Mouse (Mus musculus) lung, postnatal 25 days (tissue): Measurements from ENCODE around the gene Necab2.

Experiments used
- DNase-seq: peaks from one replicate; pipeline ENCODE4 v3.0.0; 2022; ENCODE audit warnings: low spot score

Necab2 gene

GRCm38 (mm10) chr8:119428350-119428740 is 18.2 kb upstream of the Necab2 start:
- DNase-seq = peak; percentile 41

- no peak for DNase-seq
Measured at GRCm38 (mm10) chr8:119428766-119429327, 17.7 kb upstream of the Necab2 start.

- no peak for DNase-seq
Measured at GRCm38 (mm10) chr8:119429552-119429951, 17.0 kb upstream of the Necab2 start.

- DNase-seq = no peak
Measured at GRCm38 (mm10) chr8:119430250-119430649, 16.3 kb upstream of the Necab2 start.

DNA sequence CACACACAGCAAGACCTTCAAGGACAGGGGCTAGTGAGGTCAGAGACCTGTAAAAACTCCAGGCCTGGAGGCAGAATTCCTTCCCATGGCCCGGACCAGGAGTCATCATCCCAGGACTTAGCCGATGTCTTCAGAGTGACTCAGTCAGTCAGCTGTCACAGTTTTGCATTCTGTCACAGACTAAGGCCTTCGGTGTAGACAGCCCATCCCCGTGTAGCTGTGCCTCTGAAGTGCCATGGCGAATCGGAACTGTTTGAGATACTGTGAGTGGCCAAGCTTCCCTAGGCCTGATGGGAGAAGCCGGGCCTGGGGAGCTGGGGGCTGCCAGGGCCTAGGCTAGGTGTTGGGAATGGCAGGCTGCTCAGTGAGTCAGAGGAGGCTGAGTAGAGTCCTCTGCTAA is 15.8 kb upstream of the Necab2 start:
- DNase-seq = no peak

GRCm38 (mm10) chr8:119432372-119432771 is 14.1 kb upstream of the Necab2 start:
- DNase-seq = no peak

- no peak for DNase-seq
Measured at GRCm38 (mm10) chr8:119433582-119434174, 12.8 kb upstream of the Necab2 start, which contains the start of gene Osgin1. Gene Osgin1 (plus strand): TSS chr8:119434124.

- no peak for DNase-seq
Measured at GRCm38 (mm10) chr8:119434569-119434968, 11.9 kb upstream of the Necab2 start.

DNA sequence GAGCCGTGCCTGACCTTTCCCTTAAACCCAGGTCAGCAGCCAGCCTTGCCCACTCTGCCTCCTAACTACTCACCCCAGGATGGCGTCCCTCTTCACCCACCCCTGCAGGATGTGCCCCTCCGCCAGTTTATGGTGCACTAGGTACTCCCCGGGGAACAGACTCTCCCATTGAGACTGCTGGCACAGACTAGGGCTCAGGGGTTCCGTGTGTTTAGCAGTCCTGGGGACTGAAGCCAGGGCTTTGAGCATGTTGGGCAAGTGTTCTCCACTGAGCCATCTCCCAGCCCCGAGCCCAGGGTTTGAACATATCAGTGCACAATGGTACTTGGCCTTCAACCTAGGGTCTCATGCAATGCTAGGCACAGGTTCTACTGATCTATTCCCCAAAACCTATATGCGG is 11.0 kb upstream of the Necab2 start:
- no peak for DNase-seq

DNA sequence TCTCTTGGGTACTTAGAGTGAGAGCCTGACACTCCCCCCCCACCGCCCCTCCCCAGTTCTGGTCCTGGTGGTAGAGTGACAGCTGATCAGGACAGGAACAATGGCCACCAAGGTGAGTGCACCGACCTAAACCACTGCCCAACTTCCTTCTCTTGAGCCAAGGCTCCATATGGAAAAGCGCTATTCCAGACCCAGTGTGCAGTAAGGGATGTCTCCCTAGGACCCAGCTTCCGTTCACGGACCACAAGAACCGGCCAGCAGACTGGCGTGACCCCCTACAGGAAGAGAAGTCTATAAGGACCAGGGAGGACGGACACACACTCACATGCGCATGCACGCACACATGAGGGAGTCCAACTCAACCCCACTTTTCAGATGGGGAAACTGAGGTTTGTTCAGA is 10.2 kb upstream of the Necab2 start:
- DNase-seq = no peak

- DNase-seq = peak; percentile 92
Measured at GRCm38 (mm10) chr8:119436933-119437332, 9.6 kb upstream of the Necab2 start.

GRCm38 (mm10) chr8:119437506-119437905 is 9.0 kb upstream of the Necab2 start:
- DNase-seq = peak; percentile 68

- DNase-seq = no peak
Measured at GRCm38 (mm10) chr8:119438876-119439275, 7.6 kb upstream of the Necab2 start.

DNA sequence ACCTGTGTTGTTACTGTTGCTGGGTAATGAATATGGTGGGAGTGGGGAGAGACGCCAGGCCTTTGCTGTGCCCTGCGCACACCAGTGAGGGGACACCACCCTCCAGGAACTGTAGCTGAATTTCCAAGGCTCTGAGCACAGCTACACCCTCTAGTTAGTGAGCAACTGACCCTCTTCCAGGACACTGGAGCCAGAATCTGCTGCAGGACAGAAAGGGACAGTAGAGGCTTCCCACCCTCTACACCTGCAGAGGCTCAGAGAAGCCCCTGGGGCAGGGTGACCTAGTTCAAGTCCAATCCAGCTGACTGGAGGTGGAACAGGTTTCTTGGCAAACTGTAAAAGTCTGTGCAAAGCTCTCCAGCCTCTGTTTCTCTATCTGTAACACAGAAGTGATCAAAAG is 7.1 kb upstream of the Necab2 start:
- DNase-seq = no peak

GRCm38 (mm10) chr8:119439893-119440249 is 6.6 kb upstream of the Necab2 start:
- no peak for DNase-seq

DNA sequence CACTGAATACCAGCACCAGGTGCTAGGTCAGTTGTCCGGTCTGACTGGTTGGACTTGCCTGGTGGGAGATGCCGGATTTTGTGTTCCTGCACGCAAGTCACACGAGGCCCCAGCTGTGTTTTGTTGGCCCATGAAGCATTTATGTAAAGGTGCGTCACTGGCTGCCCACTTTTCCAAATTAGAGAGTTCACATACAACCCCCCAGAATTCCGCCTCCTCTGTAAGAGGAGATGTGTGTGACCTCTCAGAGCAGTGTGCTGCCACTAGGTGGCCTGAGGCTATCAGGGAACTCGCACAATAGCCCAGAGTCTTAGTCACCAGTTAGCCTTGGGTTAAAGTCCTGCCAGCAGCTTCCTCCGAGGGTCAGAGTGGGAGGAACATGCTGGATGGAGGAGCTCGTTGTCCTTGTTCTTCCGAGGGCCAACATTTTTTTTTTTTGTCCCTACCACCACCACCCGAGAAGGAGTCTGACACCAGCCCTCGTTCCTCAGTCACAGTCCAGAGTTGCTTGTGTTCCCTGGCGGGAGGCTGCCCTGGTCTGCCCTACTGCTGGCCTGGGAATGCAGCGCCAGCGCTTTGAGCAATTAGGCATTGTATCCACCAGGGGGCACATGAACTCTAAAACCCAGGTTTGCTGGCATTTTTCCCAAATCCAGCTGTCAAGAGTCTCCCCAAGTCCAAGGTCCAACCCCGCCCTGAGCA is 6.1 kb upstream of the Necab2 start:
- DNase-seq = peak; percentile 87

- DNase-seq = no peak
Measured at GRCm38 (mm10) chr8:119440952-119441270, 5.6 kb upstream of the Necab2 start.

DNA sequence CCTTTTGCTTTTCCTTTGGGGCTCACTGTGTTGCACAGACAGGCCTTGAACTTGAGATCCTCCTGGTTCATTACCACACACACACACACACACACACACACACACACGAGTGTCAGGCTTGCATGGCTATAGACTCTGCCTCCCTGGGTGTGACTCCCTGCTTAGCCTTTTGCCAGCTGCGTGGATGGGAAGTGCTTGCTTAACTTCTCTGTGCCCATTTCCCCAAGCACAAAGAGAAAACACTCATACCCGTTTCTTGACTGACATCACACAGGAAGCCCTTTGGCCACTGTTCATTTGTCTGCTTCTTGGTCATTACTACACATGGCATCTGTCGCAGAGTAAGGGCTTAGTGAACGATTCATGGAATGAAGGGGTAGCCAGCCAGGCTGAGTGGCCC is 4.5 kb upstream of the Necab2 start:
- no peak for DNase-seq

DNA sequence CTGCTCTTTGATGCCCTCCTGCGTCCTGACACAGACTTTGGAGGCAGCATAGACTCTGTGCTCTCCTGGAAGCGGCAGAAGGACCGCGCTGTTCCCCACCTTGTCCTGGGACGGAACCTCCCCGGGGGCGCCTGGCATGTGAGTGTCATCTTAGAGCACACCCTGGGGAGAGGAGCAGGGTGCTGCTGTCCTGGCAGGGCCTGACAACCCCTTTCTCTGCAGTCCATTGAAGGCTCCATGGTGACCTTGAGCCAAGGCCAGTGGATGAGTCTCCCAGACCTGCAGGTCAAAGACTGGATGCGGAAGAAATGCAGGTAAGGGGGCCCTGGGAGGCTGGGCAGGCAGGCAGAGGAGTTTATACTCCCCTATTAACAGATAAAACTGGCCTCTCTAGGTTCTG is 3.5 kb upstream of the Necab2 start:
- no peak for DNase-seq

DNA sequence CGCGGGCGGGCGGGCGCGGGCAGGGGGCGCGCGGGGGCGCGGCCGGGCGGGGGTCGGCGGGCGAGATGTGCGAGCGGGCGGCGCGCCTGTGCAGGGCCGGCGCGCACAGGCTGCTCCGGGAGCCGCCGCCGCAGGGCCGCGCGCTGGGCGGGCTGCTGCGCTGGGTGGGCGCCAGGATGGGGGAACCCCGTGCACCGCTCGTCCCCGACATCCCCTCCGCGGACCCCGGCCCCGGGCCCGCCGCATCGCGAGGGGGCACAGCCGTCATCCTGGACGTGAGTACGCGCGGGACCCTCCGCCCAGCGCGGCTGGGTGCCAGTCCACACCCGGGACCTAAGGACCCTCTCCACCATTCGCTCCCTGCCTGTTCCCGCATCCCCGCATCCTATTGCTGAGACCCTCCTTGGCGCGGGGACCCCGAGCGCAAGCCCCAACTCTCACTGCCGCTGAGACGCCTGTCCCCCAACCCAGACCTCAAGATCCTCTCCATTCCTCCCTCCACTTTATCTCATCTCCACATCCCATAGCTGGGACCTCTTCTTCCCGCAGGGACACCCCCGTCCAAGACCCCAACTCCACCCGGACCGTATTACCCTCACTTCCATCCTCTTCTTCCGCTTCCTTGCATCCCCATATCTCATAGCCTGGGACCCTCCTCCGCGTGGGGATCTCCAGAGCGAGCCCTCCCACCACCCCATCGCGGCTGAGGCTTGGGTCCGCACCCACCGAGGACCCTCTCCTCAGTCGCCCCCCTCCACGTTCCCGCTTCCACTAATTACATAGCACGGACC is 666 bp downstream of the Necab2 start:
- no peak for DNase-seq

GRCm38 (mm10) chr8:119447781-119448170 is 1.3 kb downstream of the Necab2 start:
- no peak for DNase-seq

GRCm38 (mm10) chr8:119449627-119450026 is 3.1 kb downstream of the Necab2 start:
- no peak for DNase-seq

DNA sequence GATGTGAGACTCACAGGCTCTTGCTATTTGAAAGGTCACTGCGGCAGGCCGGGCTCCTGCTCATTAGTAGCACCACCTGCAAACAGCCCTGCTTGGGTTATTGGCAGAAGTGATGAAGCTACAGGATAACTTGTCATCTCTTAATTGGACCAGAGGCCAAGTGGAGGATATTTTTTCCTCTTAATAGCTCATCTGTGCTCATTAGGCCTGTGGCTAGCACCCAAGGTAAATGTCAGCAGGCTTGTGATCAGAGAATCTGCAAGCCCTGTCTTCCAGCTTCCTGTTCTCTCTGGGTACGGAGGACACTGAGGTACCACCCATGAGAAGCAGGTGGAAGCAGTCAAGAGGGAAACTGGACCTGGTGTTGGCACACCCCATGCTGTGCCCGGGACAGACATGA is 4.6 kb downstream of the Necab2 start:
- no peak for DNase-seq
